Mouse (Mus musculus) neural tube, embryonic 13.5 days (tissue): ENCODE measurements around the gene Eml4. TPM values are rescaled to one million over a fixed set of nuclear protein-coding genes. Genes with fewer than 3 reads are reported as not detected.

Experiments used
- ATAC-seq: fragments of 200-750 bp; cut with Nextera tagmentation; 2 replicates; pipeline ENCODE4 v1.8.0; 2017; ENCODE audit warnings: low read depth, mild to moderate bottlenecking, moderate TSS enrichment, moderate library complexity
- H3K27ac ChIP-seq: fragments of 300-500 bp; sonication (generic); replicated peaks from 2 replicates; pipeline ENCODE4 v1.5.1; 2015; ENCODE audit warnings: moderate library complexity, mild to moderate bottlenecking, inconsistent platforms
- H3K27me3 ChIP-seq: fragments of 300-500 bp; sonication (generic); 2 replicates; pipeline ENCODE4 v1.6.1; 2015; ENCODE audit warnings: mild to moderate bottlenecking, inconsistent platforms
- H3K36me3 ChIP-seq: fragments of 300-500 bp; sonication (generic); 2 replicates; pipeline ENCODE4 v1.6.1; 2015; ENCODE audit warnings: mild to moderate bottlenecking, inconsistent platforms
- H3K4me1 ChIP-seq: fragments of 300-500 bp; sonication (generic); replicated peaks from 2 replicates; pipeline ENCODE4 v1.6.1; 2015; ENCODE audit warnings: inconsistent platforms
- H3K4me2 ChIP-seq: fragments of 300-500 bp; sonication (generic); 2 replicates; pipeline ENCODE4 v1.6.1; 2015; ENCODE audit warnings: inconsistent platforms, mild to moderate bottlenecking, moderate library complexity
- H3K4me3 ChIP-seq: fragments of 300-500 bp; sonication (generic); 2 replicates; pipeline ENCODE4 v1.5.1; 2015; ENCODE audit warnings: mild to moderate bottlenecking, inconsistent platforms
- H3K9ac ChIP-seq: fragments of 300-500 bp; sonication (generic); 2 replicates; pipeline ENCODE4 v1.6.1; 2015; ENCODE audit warnings: moderate library complexity, mild to moderate bottlenecking, inconsistent platforms
- H3K9me3 ChIP-seq: fragments of 300-500 bp; sonication (generic); 2 replicates; pipeline ENCODE4 v1.6.1; 2016; ENCODE audit warnings: inconsistent platforms
- WGBS: fragments of 180-500 bp; shearing (Covaris S2); methylation state at CpG from one replicate; pipeline ENCODE4 v1.1.7; 2015; 5-methylcytosine and 5-hydroxymethylcytosine counted together
- polyA plus RNA-seq: library from polyadenylated mRNA; unstranded; fragments of >200 nt; fragmentation: Nextera tagmentation; extraction: Ambion mirVana; gene quantifications from 2 replicates; pipeline ENCODE4 v1.2.1, GENCODE M21; 2015

Gene Eml4
- polyA plus RNA-seq, 1 experiment from 2014 or later, result 31.6 TPM

GRCm38 (mm10) chr17:83430607-83431006, 79.9 kb downstream of the Eml4 start:
- no peaks in the 10 kb centered on the region for H3K4me1 ChIP-seq
- H3K36me3 ChIP-seq, result peaks cover 12% of the 10 kb centered on the region
- H3K4me3 ChIP-seq, result no peak overlapping the region
- no peak overlapping the region for H3K4me2 ChIP-seq
- 82% methylated on average over 4 of the region's 4 CpGs for WGBS
- ATAC-seq, result no peak
- no peaks in the 10 kb centered on the region for H3K9me3 ChIP-seq
- no peaks in the 10 kb centered on the region for H3K27me3 ChIP-seq
- H3K27ac ChIP-seq, result no peak overlapping the region
- no peak overlapping the region for H3K9ac ChIP-seq

- H3K36me3 ChIP-seq, result peaks cover 20% of the 10 kb centered on the region
- H3K9ac ChIP-seq, result no peak overlapping the region
- H3K4me2 ChIP-seq, result no peak overlapping the region
- H3K4me1 ChIP-seq, result no peaks in the 10 kb centered on the region
- no peaks in the 10 kb centered on the region for H3K9me3 ChIP-seq
- H3K27me3 ChIP-seq, result no peaks in the 10 kb centered on the region
- no peak for ATAC-seq
- 93% methylated on average over 4 of the region's 4 CpGs for WGBS
- no peak overlapping the region for H3K27ac ChIP-seq
- no peak overlapping the region for H3K4me3 ChIP-seq
Observed at GRCm38 (mm10) chr17:83443406-83443805, 92.7 kb downstream of the Eml4 start.

GRCm38 (mm10) chr17:83449583-83449982, 98.9 kb downstream of the Eml4 start:
- no peak overlapping the region for H3K4me2 ChIP-seq
- no peak overlapping the region for H3K9ac ChIP-seq
- H3K4me1 ChIP-seq, result no peaks in the 10 kb centered on the region
- no peaks in the 10 kb centered on the region for H3K27me3 ChIP-seq
- peaks cover 51% of the 10 kb centered on the region for H3K36me3 ChIP-seq
- H3K9me3 ChIP-seq, result no peaks in the 10 kb centered on the region
- H3K27ac ChIP-seq, result no peak overlapping the region
- WGBS, result 67% methylated on average over 2 of the region's 2 CpGs
- no peak for ATAC-seq
- no peak overlapping the region for H3K4me3 ChIP-seq

- no peaks in the 10 kb centered on the region for H3K9me3 ChIP-seq
- no peaks in the 10 kb centered on the region for H3K27me3 ChIP-seq
- no peaks in the 10 kb centered on the region for H3K4me1 ChIP-seq
- peaks cover 58% of the 10 kb centered on the region for H3K36me3 ChIP-seq
- no peak overlapping the region for H3K27ac ChIP-seq
- ATAC-seq, result no peak
- H3K4me3 ChIP-seq, result no peak overlapping the region
- H3K4me2 ChIP-seq, result no peak overlapping the region
- 92% methylated on average over 8 of the region's 8 CpGs for WGBS
- no peak overlapping the region for H3K9ac ChIP-seq
Observed at GRCm38 (mm10) chr17:83451367-83451766, 100.6 kb downstream of the Eml4 start.

GRCm38 (mm10) chr17:83451796-83452195, 101.1 kb downstream of the Eml4 start:
- Histone ChIP-seq H3K36me3 (peaks cover 59% of the 10 kb centered on the region), H3K4me2 (no peak overlapping the region), H3K4me1 (no peaks in the 10 kb centered on the region), H3K9ac (no peak overlapping the region), H3K27me3 (no peaks in the 10 kb centered on the region), H3K9me3 (no peaks in the 10 kb centered on the region), H3K4me3 (no peak overlapping the region), H3K27ac (no peak overlapping the region)
- 99% methylated on average over 3 of the region's 3 CpGs for WGBS
- no peak for ATAC-seq

- Histone ChIP-seq H3K4me3 (no peak overlapping the region), H3K4me2 (no peak overlapping the region), H3K4me1 (no peaks in the 10 kb centered on the region), H3K9ac (no peak overlapping the region), H3K36me3 (peaks cover 63% of the 10 kb centered on the region), H3K27ac (no peak overlapping the region), H3K9me3 (no peaks in the 10 kb centered on the region), H3K27me3 (no peaks in the 10 kb centered on the region)
- ATAC-seq, result no peak
- WGBS, result 93% methylated on average over 8 of the region's 8 CpGs
Observed at GRCm38 (mm10) chr17:83452451-83452850, 101.7 kb downstream of the Eml4 start.

- Histone ChIP-seq H3K4me2 (no peak overlapping the region), H3K4me1 (no peaks in the 10 kb centered on the region), H3K27me3 (no peaks in the 10 kb centered on the region), H3K9ac (no peak overlapping the region), H3K27ac (no peak overlapping the region), H3K4me3 (no peak overlapping the region), H3K9me3 (no peaks in the 10 kb centered on the region), H3K36me3 (peaks cover 74% of the 10 kb centered on the region)
- ATAC-seq, result no peak
- WGBS, result 88% methylated on average over 5 of the region's 5 CpGs
Observed at GRCm38 (mm10) chr17:83453587-83453986, 102.9 kb downstream of the Eml4 start.

- H3K27ac ChIP-seq, result no peak overlapping the region
- H3K9me3 ChIP-seq, result no peaks in the 10 kb centered on the region
- no peak overlapping the region for H3K9ac ChIP-seq
- no peaks in the 10 kb centered on the region for H3K27me3 ChIP-seq
- no peak overlapping the region for H3K4me3 ChIP-seq
- H3K4me2 ChIP-seq, result no peak overlapping the region
- H3K4me1 ChIP-seq, result no peaks in the 10 kb centered on the region
- ATAC-seq, result no peak
- H3K36me3 ChIP-seq, result peaks cover 72% of the 10 kb centered on the region
- 86% methylated on average over 1 of the region's 1 CpGs for WGBS
Observed at GRCm38 (mm10) chr17:83457271-83457670, 106.5 kb downstream of the Eml4 start.

GRCm38 (mm10) chr17:83465969-83466368, 115.2 kb downstream of the Eml4 start:
- Histone ChIP-seq H3K4me3 (no peak overlapping the region), H3K36me3 (peaks cover 53% of the 10 kb centered on the region), H3K27ac (no peak overlapping the region), H3K27me3 (no peaks in the 10 kb centered on the region), H3K4me1 (no peaks in the 10 kb centered on the region), H3K9ac (no peak overlapping the region), H3K9me3 (no peaks in the 10 kb centered on the region), H3K4me2 (no peak overlapping the region)
- 91% methylated on average over 5 of the region's 5 CpGs for WGBS
- ATAC-seq, result no peak

- H3K27me3 ChIP-seq, result no peaks in the 10 kb centered on the region
- H3K27ac ChIP-seq, result no peak overlapping the region
- H3K4me2 ChIP-seq, result no peak overlapping the region
- H3K4me1 ChIP-seq, result no peaks in the 10 kb centered on the region
- WGBS, result 57% methylated on average over 6 of the region's 6 CpGs
- no peak for ATAC-seq
- H3K9ac ChIP-seq, result no peak overlapping the region
- no peak overlapping the region for H3K4me3 ChIP-seq
- H3K9me3 ChIP-seq, result no peaks in the 10 kb centered on the region
- peaks cover 54% of the 10 kb centered on the region for H3K36me3 ChIP-seq
Observed at GRCm38 (mm10) chr17:83466697-83467251, 116.0 kb downstream of the Eml4 start.

- Histone ChIP-seq H3K4me3 (no peak overlapping the region), H3K9ac (no peak overlapping the region), H3K4me2 (no peak overlapping the region), H3K27ac (no peak overlapping the region), H3K36me3 (peaks cover 52% of the 10 kb centered on the region), H3K27me3 (no peaks in the 10 kb centered on the region), H3K9me3 (no peaks in the 10 kb centered on the region), H3K4me1 (no peaks in the 10 kb centered on the region)
- WGBS, result 88% methylated on average over 2 of the region's 2 CpGs
- ATAC-seq, result no peak
Observed at GRCm38 (mm10) chr17:83469586-83469985, 118.9 kb downstream of the Eml4 start.

- no peak overlapping the region for H3K9ac ChIP-seq
- no peak for ATAC-seq
Observed at GRCm38 (mm10) chr17:83477089-83477488, 126.4 kb downstream of the Eml4 start.

GRCm38 (mm10) chr17:83481551-83481950, 130.8 kb downstream of the Eml4 start:
- Histone ChIP-seq H3K9ac (no peak overlapping the region), H3K27ac (no peak overlapping the region), H3K27me3 (no peaks in the 10 kb centered on the region), H3K4me3 (no peak overlapping the region), H3K9me3 (no peaks in the 10 kb centered on the region), H3K36me3 (peaks cover 55% of the 10 kb centered on the region), H3K4me2 (no peak overlapping the region), H3K4me1 (peaks cover 6% of the 10 kb centered on the region; the same call in 1 of the 2 replicates)
- 91% methylated on average over 7 of the region's 7 CpGs for WGBS
- ATAC-seq, result no peak

More at GRCm38 (mm10) chr17:83477089-83477488, 126.4 kb downstream of the Eml4 start:
- Histone ChIP-seq H3K27me3 (no peaks in the 10 kb centered on the region), H3K4me2 (no peak overlapping the region), H3K27ac (no peak overlapping the region), H3K4me3 (no peak overlapping the region), H3K36me3 (peaks cover 87% of the 10 kb centered on the region), H3K4me1 (no peaks in the 10 kb centered on the region), H3K9me3 (no peaks in the 10 kb centered on the region)
- 94% methylated on average over 12 of the region's 12 CpGs for WGBS
